Mouse (Mus musculus): Measurements from ENCODE around the gene Pafah2.

Pafah2 gene

DNA sequence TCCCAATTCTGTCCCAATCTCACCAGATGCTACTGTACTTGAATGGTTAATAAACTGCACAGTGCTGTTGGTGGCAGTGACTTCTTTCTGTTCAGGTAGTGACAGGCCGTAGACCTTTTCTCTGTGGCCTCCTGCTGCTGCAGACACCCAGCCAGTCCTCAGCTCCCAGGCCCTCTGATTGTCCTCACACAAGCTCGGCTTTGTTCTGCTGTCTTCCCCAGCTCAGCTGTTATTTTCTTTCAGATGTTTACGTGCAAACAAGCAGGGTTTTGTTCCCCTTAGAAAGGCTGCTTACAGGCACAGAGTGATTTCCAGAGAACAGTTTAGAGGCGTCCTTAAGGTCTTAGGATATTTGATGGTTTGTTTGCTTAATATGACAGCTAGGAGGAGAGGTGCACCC is 77.6 kb downstream of the Pafah2 start:
- ChIA-PET CTCF (interaction anchor here in 3 of 4 experiments (0.6 to 10.5 kb wide), 7 partner anchors 24 to 240 kb away, joined by 3 to 213 read pairs (median 7); partner anchors contain the start of gene Pafah2 (in 1 of the 3)), POLR2A (interaction anchor here in 3 of 4 experiments (1.0 to 14.9 kb wide), 19 partner anchors 10 to 300 kb away, joined by 3 to 261 read pairs (median 7); partner anchors contain the start of genes Pafah2 (in 3 of the 3) and Paqr7 (in 1 of the 3))

GRCm38 (mm10) chr4:134474240-134474639 is 78.1 kb downstream of the Pafah2 start:
- ChIA-PET POLR2A (interaction anchor here in 3 of 4 experiments (0.8 to 14.9 kb wide), 27 partner anchors 10 to 81 kb away, joined by 3 to 261 read pairs (median 5); partner anchors contain the start of genes Pafah2 (in 3 of the 3), Aunip (in 1 of the 3) and Paqr7 (in 1 of the 3)), CTCF (interaction anchor here in 3 of 4 experiments (0.6 to 10.5 kb wide), 9 partner anchors 19 to 240 kb away, joined by 3 to 213 read pairs (median 4); partner anchors contain the start of gene Pafah2 (in 2 of the 3))

- CTCF ChIA-PET = interaction anchor here in 3 of 4 experiments (0.6 to 10.5 kb wide), 17 partner anchors 8 to 143 kb away, joined by 3 to 213 read pairs (median 13); partner anchors contain the start of genes Pafah2 (in 2 of the 3), Paqr7 (in 1 of the 3) and Stmn1 (in 1 of the 3)
- POLR2A ChIA-PET = interaction anchor here (0.6 to 14.9 kb wide), 21 partner anchors 9 to 105 kb away, joined by 3 to 261 read pairs (median 6); partner anchors contain the start of genes Pafah2 (in 3 of the 4), Stmn1 (in 2 of the 4) and Aunip (in 1 of the 4)
Measured at GRCm38 (mm10) chr4:134476899-134477298, 80.8 kb downstream of the Pafah2 start.
